Mouse (Mus musculus) right cerebral cortex, postnatal 25 days (tissue): ENCODE data around the gene Smpd3.
"Not testable (repeated sequence)": the region's sequence is repeated elsewhere in the genome, so short reads cannot be mapped to it uniquely, and the experiment has no call there.

Source experiments
- DNase-seq: peaks from one replicate; pipeline ENCODE4 v3.0.0; 2022

Gene Smpd3

GRCm38 (mm10) chr8:106321434-106321833 is 16.4 kb downstream of the Smpd3 start:
- DNase-seq: peak; percentile 31

- no peak for DNase-seq
Measured at GRCm38 (mm10) chr8:106320002-106320401, 17.8 kb downstream of the Smpd3 start.

GRCm38 (mm10) chr8:106317091-106317490 is 20.7 kb downstream of the Smpd3 start:
- no peak for DNase-seq

GRCm38 (mm10) chr8:106316506-106316905 is 21.3 kb downstream of the Smpd3 start:
- no peak for DNase-seq

- no peak for DNase-seq
Measured at GRCm38 (mm10) chr8:106315402-106316187, 22.2 kb downstream of the Smpd3 start.

- no peak for DNase-seq
Measured at GRCm38 (mm10) chr8:106313799-106314198, 24.0 kb downstream of the Smpd3 start.

- no peak for DNase-seq
Measured at GRCm38 (mm10) chr8:106313120-106313737, 24.6 kb downstream of the Smpd3 start.

GRCm38 (mm10) chr8:106311967-106312366 is 25.8 kb downstream of the Smpd3 start:
- no peak for DNase-seq

GRCm38 (mm10) chr8:106310026-106310652 is 27.6 kb downstream of the Smpd3 start:
- DNase-seq: no peak

- DNase-seq: not testable (repeated sequence)
Measured at GRCm38 (mm10) chr8:106308082-106308786, 29.6 kb downstream of the Smpd3 start.

GRCm38 (mm10) chr8:106307586-106307985 is 30.2 kb downstream of the Smpd3 start:
- DNase-seq: no peak

- not testable (repeated sequence) for DNase-seq
Measured at GRCm38 (mm10) chr8:106306711-106307248, 31.0 kb downstream of the Smpd3 start.

- DNase-seq: no peak
Measured at GRCm38 (mm10) chr8:106306076-106306475, 31.7 kb downstream of the Smpd3 start.

GRCm38 (mm10) chr8:106305301-106305700 is 32.5 kb downstream of the Smpd3 start:
- no peak for DNase-seq

GRCm38 (mm10) chr8:106304321-106304720 is 33.5 kb downstream of the Smpd3 start:
- no peak for DNase-seq

- DNase-seq: peak; percentile 40
Measured at GRCm38 (mm10) chr8:106300739-106301715, 36.8 kb downstream of the Smpd3 start.

GRCm38 (mm10) chr8:106299686-106300085 is 38.1 kb downstream of the Smpd3 start:
- no peak for DNase-seq

- DNase-seq: no peak
Measured at GRCm38 (mm10) chr8:106298846-106299245, 38.9 kb downstream of the Smpd3 start.

- no peak for DNase-seq
Measured at GRCm38 (mm10) chr8:106298261-106298660, 39.5 kb downstream of the Smpd3 start.

GRCm38 (mm10) chr8:106292484-106293396 is 45.0 kb downstream of the Smpd3 start:
- DNase-seq: no peak

GRCm38 (mm10) chr8:106289464-106289863 is 48.3 kb downstream of the Smpd3 start:
- DNase-seq: no peak
